Mouse (Mus musculus) heart, adult 9 months (tissue): Measurements from ENCODE around the gene Gpr173.
A peak's percentile ranks its signal among the peaks of the same experiment; 100 is the strongest.
"Not testable (repeated sequence)": the region's sequence is repeated elsewhere in the genome, so short reads cannot be mapped to it uniquely, and the experiment has no call there.

Experiments
- DNase-seq, 2 experiments: peaks; one replicate each; pipeline ENCODE4 v3.0.0; 2022; ENCODE audit warnings: low spot score in 2 of 2

The Gpr173 gene

GRCm38 (mm10) chrX:152368397-152369273, at the start of gene Gpr173:
Gene Gpr173 (minus strand): TSS chrX:152368704.
- peak; percentile 28 to 31 for DNase-seq

- no peak for DNase-seq
Measured at GRCm38 (mm10) chrX:152403251-152403650, 34.7 kb upstream of the Gpr173 start.

GRCm38 (mm10) chrX:152400096-152400495, 31.6 kb upstream of the Gpr173 start:
- no peak for DNase-seq

GRCm38 (mm10) chrX:152368054-152368396, 479 bp downstream of the Gpr173 start:
- DNase-seq: no peak

- peak in 1 of 2 experiments; percentile 7 for DNase-seq
Measured at GRCm38 (mm10) chrX:152366418-152366817, 2.1 kb downstream of the Gpr173 start.

- DNase-seq: peak; percentile 40 to 45
Measured at GRCm38 (mm10) chrX:152352553-152353153, 15.9 kb downstream of the Gpr173 start.

GRCm38 (mm10) chrX:152347041-152347440, 21.5 kb downstream of the Gpr173 start:
- DNase-seq: no peak

- DNase-seq: no peak
Measured at GRCm38 (mm10) chrX:152346587-152346986, 21.9 kb downstream of the Gpr173 start.

- DNase-seq: no peak
Measured at GRCm38 (mm10) chrX:152342903-152343302, 25.6 kb downstream of the Gpr173 start.

- peak; percentile 94 to 97 for DNase-seq
Measured at GRCm38 (mm10) chrX:152342358-152342901, 26.1 kb downstream of the Gpr173 start, which contains the start of gene Tspyl2. Gene Tspyl2 (minus strand): TSS chrX:152342425.

GRCm38 (mm10) chrX:152341496-152341895, 27.0 kb downstream of the Gpr173 start:
- DNase-seq: no peak

- peak; percentile 90 to 93 for DNase-seq
Measured at GRCm38 (mm10) chrX:152336546-152337332, 31.8 kb downstream of the Gpr173 start.

- not testable (repeated sequence) for DNase-seq
Measured at GRCm38 (mm10) chrX:152336123-152336522, 32.4 kb downstream of the Gpr173 start.

GRCm38 (mm10) chrX:152329400-152329799, 39.1 kb downstream of the Gpr173 start:
- DNase-seq: not testable (repeated sequence)

GRCm38 (mm10) chrX:152327689-152328052, 40.8 kb downstream of the Gpr173 start:
- no peak for DNase-seq

GRCm38 (mm10) chrX:152326996-152327688, 41.4 kb downstream of the Gpr173 start, which contains the start of gene Kantr:
Gene Kantr (minus strand): TSS chrX:152327495.
- peak; percentile 85 to 88 for DNase-seq

- no peak for DNase-seq
Measured at GRCm38 (mm10) chrX:152323584-152323983, 44.9 kb downstream of the Gpr173 start.

GRCm38 (mm10) chrX:152322776-152323175, 45.7 kb downstream of the Gpr173 start:
- no peak for DNase-seq

- no peak for DNase-seq
Measured at GRCm38 (mm10) chrX:152320535-152320934, 48.0 kb downstream of the Gpr173 start.

GRCm38 (mm10) chrX:152307942-152308341, 60.6 kb downstream of the Gpr173 start:
- peak in 1 of 2 experiments; percentile 19 for DNase-seq

GRCm38 (mm10) chrX:152307371-152307770, 61.1 kb downstream of the Gpr173 start:
- no peak for DNase-seq
